Mouse (Mus musculus) testis, postnatal 10 days (tissue): ENCODE measurements around the gene Lca5.

Source experiments
- DNase-seq: peaks from one replicate; pipeline ENCODE4 v3.0.0; 2021; ENCODE audit warnings: low spot score

Lca5 gene

DNA sequence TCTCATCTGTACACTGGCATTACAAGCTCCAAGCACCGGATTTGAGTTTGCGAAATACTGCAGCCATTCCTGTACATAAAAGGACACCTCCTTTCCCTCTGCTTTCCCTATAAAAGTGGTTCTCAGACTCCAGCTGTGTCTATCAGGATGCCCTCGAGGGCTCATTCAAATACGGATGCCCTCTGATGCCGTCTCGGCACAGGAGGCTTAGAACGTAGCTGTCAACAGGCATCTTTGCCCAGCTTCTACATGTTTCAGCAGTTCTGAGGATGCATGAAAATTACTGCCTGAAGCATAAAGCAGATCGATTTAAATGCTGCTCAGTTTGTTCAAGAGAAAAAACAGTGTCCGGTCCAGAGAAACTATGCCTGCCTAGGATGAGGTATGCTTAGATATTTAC lies 51.4 kb downstream of the Lca5 start:
- DNase-seq = no peak

DNA sequence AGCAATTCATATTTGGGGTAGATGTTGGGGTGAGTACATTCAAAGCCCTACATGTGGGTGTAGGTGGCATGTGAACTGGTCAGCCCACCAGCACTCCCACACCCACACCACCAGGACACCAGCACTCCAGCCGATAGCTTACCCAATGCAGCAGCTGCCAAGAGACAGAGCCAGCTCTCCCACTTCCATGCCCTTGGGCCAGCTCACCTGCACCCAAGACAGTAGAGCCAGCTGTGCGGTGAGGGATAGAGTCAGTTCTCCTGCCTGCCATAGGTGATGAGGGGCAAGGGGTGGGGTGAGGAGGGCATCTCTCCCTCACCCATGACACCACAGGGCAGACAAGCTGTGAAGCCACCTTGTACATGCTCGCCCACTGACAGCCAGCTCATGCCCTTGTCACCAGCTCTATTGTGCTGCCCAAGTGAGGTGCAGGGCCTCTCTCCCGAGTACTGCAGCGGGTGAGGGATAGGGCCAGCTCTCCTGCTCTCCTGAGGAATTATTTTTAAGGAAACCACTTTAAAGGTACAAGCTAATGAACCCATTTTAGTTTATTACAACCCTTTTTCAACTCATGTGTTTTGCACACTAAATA lies 54.6 kb downstream of the Lca5 start:
- no peak for DNase-seq

- DNase-seq = no peak
These were observed 55.6 kb downstream of the Lca5 start for GRCm38 (mm10) chr9:83385301-83385700.

- DNase-seq = no peak
These were observed 57.7 kb downstream of the Lca5 start for GRCm38 (mm10) chr9:83383235-83383634.

DNA sequence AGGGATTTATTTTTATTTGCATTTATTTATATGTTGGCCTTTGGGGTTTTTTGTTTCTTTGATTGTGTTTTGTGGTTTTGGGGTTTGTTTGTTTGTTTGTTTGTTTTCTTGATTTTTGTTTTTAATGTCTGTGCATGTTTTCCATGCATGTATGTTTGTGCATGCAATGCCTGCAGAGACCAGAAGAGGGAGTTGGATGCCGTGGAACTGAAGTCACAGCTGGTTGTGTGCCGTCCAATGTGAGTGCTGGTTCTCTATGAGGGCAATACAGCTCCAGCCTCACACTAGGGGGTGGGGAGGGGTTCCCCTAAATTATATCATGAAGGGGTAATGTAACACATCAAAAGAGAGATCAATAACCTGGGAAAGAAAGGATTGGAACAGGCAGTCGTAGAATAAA lies 58.2 kb downstream of the Lca5 start:
- DNase-seq = peak; percentile 47

- no peak for DNase-seq
These were observed 59.6 kb downstream of the Lca5 start for GRCm38 (mm10) chr9:83381317-83381716.

DNA sequence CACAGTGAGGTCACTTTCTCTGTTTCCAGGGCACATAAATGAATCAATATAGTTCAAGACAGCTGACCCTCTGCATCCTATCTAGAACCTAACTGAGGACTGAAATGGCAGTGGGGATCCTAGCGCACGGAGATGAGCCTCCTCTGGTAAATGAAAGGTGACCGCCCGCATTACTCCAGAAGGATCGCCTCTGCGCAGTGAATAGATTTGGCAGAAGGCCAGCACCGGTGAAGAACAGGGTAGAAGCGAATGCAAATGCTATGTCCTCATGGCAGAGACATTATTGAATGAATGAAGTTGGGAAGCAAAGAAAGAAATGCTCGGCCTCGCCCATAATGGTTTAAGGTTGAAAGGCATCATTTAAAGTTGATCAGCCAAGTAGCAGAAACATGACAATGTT lies 61.3 kb downstream of the Lca5 start:
- DNase-seq = no peak

DNA sequence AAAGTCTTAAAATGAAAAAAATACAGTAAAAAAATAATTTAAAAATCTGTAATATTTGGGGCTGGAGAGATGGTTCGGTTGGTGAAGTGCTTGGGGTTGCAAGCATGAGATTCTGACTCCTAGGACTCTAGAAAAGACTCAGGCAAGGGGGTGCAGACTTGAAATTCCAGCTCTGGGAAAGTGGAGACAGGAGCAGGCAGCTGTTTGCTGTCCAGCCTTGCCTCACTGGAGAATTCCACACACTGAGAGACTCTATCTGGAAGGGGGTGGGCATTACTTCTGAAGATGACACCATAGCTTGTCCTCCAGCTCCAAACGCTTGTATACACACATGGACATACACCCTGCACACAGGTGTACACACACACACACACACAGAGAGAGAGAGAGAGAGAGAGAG lies 63.8 kb downstream of the Lca5 start:
- DNase-seq = no peak

- DNase-seq = no peak
These were observed 65.3 kb downstream of the Lca5 start for GRCm38 (mm10) chr9:83375522-83376176.

DNA sequence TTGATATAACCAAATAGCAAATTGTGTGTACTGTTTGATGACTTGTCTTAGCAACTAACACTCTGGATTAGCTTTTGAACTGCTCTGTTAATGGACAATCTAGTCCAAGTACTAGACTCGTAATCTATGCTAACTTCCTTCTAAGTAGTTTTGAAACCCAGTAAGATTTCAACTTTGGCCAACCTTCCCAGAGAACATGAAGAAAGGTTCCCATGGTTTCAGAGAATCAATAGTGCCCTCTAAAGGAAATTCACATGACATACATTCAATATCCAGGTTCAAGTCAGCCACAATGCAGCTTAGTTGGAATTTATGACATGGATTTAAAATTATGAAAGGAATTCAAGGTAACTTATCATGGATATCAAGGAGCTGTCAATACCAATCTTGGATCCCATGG lies 70.0 kb downstream of the Lca5 start:
- no peak for DNase-seq

DNA sequence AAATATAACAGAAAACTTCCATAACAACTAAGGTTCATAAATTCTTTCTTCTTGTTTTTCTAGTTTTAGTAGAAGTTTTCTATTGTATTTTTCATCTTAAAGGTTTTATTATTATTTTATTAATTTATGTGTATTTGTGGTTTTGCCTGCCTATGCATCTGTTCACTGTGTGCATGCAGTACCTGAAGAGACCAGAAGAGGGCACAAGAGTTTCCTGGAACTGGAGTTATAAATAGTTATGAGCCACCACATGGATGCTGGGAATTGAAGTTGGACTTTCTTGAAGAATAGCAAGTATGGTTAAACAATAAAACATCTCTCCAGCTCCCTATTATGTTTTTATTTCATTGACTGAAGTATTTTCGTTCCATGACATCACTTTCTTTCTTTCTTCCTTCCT lies 72.7 kb downstream of the Lca5 start:
- DNase-seq = peak; percentile 63

- no peak for DNase-seq
These were observed 85.1 kb downstream of the Lca5 start for GRCm38 (mm10) chr9:83355802-83356201.

- no peak for DNase-seq
These were observed 87.6 kb downstream of the Lca5 start for GRCm38 (mm10) chr9:83353316-83353715.

DNA sequence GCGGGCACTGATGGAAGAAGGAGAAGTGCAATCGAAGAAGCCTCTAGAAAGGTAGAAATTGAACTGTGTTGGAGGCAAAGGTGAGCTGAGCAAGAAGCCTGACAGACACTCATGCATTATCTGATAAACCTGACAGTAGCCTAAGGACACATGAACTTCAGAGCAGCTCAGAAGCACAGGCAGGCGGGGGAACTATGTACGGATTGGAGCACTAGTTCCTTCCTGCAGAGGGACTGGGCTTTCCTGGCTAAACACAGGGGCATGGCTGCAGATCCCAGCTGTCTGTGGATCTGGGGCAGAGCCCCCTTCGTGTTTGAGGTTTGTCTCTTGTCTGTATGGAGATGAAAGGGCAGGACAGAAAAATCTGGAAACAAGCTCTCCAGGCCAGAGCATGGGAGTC lies 89.8 kb downstream of the Lca5 start:
- DNase-seq = no peak

GRCm38 (mm10) chr9:83350613-83351012 lies 90.3 kb downstream of the Lca5 start:
- DNase-seq = peak; percentile 71

DNA sequence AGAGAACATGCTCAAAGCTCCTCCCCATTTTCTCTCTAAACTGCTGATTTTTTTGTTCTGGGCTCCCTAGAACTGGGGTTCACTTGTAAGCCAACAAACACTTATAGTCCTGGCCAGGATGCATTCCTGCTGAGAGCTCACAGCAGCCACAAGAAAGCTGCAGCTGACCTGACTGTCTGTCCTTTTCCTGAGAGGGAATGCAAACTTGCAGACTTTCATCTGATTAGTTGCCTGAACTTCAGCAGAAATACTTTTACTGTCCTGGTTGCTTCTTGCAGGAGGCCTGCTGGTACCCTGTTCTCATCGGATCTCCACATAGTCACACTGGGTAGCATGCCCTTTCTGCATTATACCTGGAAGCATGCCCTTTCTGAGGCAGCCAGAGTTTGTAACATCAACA lies 91.0 kb downstream of the Lca5 start:
- DNase-seq = no peak

GRCm38 (mm10) chr9:83349504-83349903 lies 91.4 kb downstream of the Lca5 start:
- no peak for DNase-seq

DNA sequence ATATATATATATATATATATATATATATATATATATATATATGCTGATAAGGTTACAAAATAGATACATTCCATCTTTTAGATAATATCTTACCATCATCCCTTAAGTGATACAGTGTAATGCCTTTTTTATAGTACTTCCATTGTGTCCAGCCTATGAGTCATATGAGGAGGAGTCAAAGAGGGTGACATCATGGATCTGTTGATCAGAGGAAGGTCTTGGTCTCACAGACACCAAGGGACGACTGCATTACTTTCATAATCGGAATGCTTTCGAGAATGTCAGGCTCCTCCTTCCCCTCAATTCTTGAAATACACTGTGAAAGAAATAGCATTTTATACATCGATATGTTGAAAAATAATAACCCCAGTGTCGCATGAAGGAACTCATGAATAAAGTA lies 93.4 kb downstream of the Lca5 start:
- no peak for DNase-seq

- no peak for DNase-seq
These were observed 98.2 kb downstream of the Lca5 start for GRCm38 (mm10) chr9:83342491-83343370.
